Mouse (Mus musculus) effector memory CD4-positive, alpha-beta T cell, adult 7 months (primary cell): ENCODE measurements around the gene Zfp81. TPM values are rescaled to one million over a fixed set of nuclear protein-coding genes. Genes with fewer than 3 reads are reported as not detected.

Experiments
- polyA plus RNA-seq: library from polyadenylated mRNA; unstranded; fragments of 100-300 nt; shearing (Covaris generic); gene quantifications from one replicate; pipeline ENCODE4 v1.2.1, GENCODE M21; 2017

Gene Zfp81
- polyA plus RNA-seq: 7.6 TPM

DNA sequence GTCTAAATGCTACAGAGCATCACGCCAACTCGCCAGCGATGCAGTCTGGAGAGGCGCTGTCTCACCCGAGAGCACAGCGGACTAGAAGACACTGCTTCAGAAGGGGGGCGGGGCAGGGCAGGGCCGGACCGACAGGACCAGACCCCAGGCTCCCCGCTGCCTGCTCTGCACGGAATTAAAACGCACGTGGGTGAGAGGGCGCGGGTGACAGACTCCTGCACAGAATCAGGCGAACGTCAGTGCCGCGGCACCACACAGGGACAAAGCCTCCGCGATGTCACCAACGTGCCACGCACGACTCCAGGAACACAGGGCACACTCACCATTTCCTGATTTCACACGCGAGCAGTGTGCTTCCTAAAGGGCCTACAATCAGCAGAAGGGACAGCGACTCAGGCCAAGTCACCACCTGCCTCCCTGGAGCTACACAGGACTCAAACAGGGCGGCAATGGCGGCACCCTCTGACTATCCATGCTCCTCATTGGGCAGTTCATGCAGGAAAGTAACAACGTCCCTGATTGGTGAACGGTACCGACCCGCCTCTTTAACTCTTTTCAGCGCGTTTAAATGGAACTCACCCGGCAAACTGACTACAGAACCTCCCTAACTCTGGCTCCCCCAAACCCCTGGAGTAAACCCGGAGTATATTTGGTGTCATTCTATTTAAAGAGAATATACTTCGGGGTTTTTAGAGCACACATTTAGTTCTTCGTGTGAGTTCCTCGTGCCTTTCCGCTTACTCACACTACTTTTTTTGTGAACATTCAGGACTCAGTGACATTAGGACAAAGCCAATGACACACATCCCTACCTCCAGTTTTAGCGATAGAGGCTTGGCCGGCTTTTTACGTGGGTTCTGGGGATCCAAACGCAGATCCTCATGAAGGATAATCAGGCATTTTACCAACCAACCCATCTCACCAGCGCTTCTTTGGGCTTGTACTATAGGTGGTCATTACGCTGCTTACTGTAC lies at the start of gene Zfp81:
Gene Zfp81 (minus strand): TSS at position 468 of the 974 bp plus-strand sequence.

DNA sequence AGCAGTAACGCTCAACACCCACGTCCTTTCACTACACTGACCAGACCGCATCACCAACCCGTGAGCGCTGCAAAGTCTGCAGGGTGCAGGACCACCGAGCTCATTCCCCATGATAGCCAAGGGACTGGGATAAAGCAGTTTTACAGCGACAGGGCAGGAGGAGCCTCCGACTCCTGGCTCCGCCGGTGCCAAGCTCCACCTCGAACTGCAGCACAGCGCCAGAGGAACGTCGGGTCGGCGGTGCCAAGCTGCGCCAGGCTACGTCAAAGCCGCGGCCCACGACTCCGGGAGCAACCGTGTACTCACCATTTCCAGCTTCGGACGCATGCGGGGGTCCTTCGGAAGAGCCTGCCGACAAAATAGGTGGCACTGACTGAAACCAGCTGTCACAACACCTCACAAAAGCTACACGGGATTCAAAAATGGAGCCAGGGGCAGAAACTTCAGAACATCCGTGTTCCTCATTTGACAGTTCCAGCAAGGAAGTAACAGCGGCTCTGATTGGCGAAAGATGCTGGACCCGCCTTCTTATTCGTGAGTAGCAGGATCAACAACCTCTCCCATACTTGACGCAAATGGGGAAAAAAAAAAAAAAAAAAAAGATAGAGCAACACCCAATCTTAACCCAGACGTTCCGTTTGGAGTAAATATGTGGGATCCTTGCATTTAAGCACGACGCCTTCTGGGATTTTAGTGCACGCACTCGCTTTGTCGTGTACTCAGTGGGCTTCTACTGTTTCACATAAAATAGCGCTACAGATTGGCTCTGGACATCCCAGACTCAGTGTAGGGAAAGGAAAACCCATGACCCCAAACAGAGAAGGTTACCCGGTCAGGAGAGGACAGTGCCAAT lies 35.7 kb upstream of the Zfp81 start, which contains the start of gene Zfp101:
Gene Zfp101 (minus strand): TSS at position 460 of the 853 bp plus-strand sequence.

DNA sequence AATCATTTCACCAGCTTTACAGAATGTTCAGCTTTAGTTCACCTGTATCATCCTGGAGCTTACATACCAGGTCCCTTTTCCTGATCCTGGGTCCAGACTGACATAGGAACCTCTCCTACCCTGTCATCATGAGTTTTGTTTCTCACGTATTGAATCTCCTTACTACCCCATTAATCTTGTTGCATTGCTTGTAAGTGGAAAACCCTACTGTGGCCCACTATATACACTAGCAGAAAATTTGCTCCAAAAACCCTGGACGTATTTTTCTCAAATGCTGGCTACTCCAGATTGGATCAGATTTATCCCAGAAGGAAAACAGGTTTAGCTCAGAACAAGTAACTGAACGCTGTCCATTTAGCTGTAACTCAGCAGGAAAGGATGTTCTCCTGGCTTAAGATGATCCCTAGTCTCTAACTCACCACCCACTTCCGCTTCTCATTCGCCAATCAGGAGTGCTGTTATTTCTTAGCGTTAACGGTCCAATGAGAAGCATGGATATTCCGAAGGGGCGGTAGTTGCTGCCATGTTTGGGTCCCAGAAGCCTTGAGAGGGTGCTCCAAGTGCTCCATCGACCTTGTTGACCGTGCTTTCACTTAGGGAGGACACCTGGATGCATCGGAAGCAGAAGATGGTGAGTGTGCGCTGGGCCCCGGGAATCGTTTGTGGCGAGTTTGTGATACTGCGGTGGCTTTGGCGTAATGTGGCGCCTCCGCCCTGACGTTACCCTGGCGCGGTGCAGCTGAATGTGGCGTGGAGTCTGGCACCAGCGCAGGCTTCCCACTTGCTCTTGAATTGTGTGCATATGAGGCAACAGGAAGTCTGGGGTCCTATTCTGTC lies 69.4 kb downstream of the Zfp81 start, which contains the start of gene Zfp955b:
Gene Zfp955b (plus strand): TSS at position 506 of the 837 bp plus-strand sequence.

Other genes starting within 250 kb of the Zfp81 start
- 0.20 TPM for gene Morc2b, start 219.2 kb downstream of the Zfp81 start, polyA plus RNA-seq
- gene Olfr55, start 190.4 kb downstream of the Zfp81 start, polyA plus RNA-seq: not detected
- not detected for gene Olfr239, start 167.6 kb downstream of the Zfp81 start, polyA plus RNA-seq
- gene Olfr1564, start 137.2 kb downstream of the Zfp81 start, polyA plus RNA-seq: not detected
- 8.4 TPM for gene Zfp955a, start 103.7 kb downstream of the Zfp81 start, polyA plus RNA-seq
- not detected for gene Olfr63, start 94.2 kb downstream of the Zfp81 start, polyA plus RNA-seq
- gene Zfp955b, start 69.3 kb downstream of the Zfp81 start, polyA plus RNA-seq: 3.2 TPM
- 6.4 TPM for gene Zfp101, start 35.8 kb upstream of the Zfp81 start, polyA plus RNA-seq
- not detected for gene Actl9, start 74.0 kb upstream of the Zfp81 start, polyA plus RNA-seq
- 104 TPM for gene Adamts10, start 165.3 kb upstream of the Zfp81 start, polyA plus RNA-seq
- 198 TPM for gene Myo1f, start 196.8 kb upstream of the Zfp81 start, polyA plus RNA-seq